Mouse (Mus musculus): ENCODE results near the gene Bank1. TPM values are rescaled to one million over a fixed set of nuclear protein-coding genes. Genes with fewer than 3 reads are reported as not detected.

Gene Bank1
- total RNA-seq, 4 experiments from 2014 or later: 0.93 to 2.7 (median 1.3) TPM

DNA sequence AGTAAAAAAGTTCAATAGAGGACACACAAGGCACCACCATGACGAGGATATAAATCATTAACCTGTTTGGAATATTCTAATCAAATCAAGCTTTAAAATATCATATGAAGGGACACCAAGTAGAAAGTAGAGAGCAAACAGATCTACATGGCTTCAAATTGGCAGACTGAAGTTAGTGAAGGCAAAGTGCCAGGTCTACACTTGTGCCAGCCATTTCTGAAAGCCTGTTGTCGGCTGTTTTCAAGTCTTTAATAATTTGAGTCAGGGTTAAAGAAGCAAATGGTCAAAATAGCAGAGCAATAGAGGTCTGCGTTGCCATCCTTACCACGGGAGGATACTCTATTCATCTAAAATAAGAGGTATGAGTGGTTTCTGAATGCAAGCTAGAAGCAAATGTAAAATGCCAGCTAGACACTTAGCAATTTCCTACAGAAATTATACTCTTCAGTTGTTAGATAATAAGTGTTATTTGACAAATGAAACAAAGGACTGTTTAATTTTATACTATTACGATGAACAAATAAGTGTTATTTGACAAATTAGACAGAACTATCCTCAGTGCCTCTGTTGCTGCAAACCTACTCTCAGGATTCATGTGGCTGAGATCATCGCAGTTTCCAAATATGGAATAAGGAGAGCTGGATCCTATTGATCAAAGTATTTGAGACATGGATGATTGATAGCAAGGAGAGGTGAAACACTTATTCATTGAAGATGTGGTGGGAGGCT, 216.3 kb downstream of the Bank1 start:
- no peak for DNase-seq (ENCODE audit: low spot score in 2 of 2)

DNA sequence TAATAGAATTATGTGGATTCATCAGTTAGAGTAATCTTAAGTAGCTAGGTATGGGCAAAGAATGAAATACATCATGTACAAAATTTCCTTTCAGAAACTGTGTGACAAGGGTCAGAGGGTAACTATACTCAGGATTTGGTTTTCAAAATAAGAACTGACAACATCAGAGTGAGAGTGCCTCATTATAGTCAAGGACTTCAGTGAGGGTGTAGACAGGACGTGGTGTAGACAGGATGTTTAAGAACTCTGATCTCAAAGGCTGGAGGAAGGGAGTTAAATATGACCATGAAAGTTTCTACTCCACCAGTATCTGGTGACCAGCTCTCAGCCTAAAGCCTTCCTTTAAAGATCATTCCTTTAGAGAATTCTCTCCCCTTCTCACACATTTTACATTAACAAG, 219.4 kb downstream of the Bank1 start:
- no peak for DNase-seq (ENCODE audit: low spot score in 2 of 2)

DNA sequence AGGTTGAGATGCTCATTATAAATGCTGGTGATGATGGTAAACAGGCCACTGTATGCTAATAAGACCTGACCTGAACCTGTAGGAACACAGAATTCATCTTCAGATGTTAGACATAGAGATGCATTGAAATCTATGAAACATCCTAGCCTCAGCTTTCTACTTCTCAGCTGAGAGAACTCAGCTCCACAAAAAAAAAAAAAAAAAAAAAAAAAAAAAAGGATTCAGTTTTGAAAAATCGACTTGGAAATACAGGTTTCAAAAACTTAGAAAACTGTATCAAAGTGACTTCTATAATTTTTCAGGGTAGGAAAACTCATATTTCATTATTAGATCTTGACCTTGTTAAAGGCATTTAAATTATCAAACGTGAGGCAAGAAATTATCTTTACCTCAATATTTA, 222.5 kb downstream of the Bank1 start:
- no peak for DNase-seq (ENCODE audit: low spot score in 2 of 2)

DNA sequence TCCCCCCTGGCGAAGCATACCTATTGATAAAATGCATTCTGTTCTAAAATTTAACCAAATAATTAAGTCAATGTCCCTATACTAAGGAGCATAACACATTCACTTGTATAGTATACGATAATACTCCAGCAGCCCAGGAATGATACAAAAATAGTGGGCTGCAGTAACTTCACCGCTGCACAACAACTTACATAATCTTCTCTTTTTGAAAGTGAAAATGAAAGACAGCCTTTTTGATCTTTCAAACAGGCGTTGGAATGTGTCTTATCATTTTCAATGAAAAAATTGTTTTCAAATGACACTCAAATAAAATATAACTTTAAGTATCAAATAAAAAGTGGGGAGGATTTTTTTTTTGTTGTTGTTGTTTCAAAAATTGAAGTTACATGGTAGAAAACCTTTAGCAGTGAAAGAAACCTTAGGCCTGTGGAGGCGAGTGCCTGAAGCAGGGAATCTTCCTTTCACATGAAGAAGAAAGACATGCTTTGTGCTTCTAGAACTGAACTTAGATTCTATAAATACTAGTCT, 224.8 kb downstream of the Bank1 start:
- no peak for DNase-seq (ENCODE audit: low spot score in 2 of 2)

DNA sequence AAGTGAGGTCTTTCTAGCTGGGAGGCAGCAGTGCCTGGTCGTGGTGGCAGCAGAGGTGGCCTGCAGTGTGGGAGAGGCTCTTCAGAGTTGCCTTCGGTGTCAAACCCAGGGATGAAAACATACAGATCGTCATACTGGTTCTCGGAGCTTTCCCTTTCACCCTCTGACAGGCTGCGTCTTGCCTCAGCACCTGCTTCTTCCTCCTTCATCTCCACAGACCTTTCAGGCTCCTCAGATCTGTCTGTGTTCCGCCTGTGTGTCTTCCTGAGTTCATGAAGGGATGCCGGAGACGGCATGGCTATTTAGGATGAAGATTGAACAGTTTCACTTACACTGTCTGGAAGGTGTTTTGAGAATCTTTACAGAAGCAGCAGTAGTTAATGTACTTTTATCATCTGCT, 225.6 kb downstream of the Bank1 start:
- DNase-seq (ENCODE audit: low spot score in 2 of 2): no peak

DNA sequence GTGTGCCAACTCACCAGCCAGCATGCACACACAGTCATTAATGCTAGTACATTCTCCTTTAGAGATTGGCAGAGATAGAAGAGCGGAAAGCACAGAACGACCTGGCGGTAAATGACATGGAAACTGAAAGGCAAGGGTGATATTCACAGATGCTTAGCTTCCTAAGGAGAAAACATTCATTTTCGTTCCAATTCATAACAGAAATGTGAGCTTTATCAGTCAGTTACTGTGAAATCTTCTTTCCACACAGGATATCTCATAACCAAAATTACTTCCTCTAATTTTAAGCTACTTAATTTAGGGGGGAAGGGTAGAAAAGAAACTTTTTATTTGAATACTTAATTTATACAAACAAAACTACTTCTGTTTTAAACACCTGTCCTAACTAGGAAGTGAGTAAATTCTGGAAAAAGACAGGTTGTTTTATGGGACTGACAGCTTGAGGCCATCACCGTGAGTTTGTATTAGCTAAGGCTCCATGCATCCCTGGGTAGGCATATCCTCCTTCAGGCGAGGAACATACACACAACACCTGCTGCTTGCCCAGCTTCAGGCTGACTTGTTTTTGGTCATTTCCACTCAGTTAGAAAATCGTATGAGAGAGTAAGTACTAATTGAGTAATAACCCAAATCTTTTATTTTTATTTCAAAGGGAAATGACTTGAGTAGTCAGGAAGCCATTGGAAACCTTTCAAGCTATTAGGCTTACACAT, 238.8 kb downstream of the Bank1 start:
- no peak for DNase-seq (ENCODE audit: low spot score in 2 of 2)

DNA sequence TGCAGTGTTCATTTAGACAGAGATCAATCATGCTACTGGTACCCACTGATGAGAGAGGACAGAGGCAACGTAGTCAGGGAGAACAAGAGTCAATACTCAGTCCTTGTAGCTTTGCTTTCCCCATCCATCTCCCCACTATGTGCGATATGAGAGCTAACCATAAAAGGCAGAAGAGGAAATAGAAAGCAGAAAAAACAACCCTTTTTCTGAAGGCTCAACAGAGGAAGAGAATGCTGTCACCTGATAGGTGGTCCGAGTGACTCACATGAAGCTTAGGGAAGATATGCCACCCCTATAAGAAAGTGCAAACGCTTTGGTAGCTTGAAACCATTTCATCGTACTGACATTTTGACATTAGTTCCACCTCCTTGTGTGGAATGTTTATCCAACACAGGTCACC, 239.4 kb downstream of the Bank1 start:
- no peak for DNase-seq (ENCODE audit: low spot score in 2 of 2)

DNA sequence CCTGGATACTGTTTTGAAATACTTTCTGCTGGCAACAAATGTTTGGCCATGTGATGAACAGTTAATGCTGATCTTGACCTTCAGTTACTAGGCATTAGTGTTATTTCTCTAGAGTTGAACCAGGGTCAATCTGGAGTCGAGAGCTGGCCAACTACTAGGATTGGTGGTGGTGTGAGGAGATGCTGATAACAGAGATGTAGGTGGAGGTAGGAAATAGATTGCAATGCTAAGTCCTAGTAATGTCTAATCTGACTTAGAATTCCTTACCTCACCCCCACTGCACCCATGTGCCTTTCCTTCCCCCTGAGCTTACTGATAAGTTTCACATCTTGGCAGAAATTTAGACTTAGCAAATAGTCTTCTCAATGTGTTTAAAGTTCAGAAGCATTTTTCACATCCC, 240.8 kb downstream of the Bank1 start:
- no peak for DNase-seq (ENCODE audit: low spot score in 2 of 2)

DNA sequence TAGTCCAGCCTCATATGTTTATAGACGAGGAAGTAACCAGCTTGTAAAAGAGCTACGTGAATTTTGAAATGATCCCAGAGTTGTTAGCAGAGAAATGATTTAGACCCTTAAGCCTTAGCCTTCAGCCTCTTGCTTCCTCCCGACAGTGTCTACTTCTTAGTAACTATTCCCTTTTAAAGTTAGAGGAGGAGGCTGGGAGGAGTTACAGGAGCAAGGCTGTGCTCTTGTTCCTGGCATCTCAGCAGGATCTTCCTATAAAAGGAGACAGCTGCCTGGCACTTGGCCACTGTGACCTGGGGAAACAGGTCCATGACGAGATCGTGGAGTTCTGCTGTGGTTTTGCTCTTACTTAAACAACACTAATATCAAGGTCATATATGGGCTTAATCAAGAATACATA, 241.8 kb downstream of the Bank1 start:
- no peak for DNase-seq (ENCODE audit: low spot score in 2 of 2)

DNA sequence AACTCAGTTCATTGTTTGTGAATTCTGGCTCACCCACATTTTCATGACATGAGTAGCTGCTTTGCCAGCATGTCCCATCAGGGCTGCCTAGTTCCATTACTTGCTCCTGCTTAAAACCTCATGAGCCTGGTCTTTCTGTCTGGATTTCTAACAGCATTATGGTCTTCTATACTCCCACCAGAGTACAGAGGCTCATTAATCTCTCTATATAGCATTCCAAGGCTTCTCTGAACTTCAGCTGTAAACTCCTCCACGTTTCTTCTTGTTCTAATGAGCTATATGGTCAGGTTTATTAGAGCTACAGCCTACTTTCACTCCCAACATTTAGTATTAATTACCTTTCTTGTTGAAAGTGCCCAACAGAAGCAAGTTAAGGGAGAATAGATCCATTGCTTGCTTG, 244.6 kb downstream of the Bank1 start:
- DNase-seq (ENCODE audit: low spot score in 2 of 2): no peak

DNA sequence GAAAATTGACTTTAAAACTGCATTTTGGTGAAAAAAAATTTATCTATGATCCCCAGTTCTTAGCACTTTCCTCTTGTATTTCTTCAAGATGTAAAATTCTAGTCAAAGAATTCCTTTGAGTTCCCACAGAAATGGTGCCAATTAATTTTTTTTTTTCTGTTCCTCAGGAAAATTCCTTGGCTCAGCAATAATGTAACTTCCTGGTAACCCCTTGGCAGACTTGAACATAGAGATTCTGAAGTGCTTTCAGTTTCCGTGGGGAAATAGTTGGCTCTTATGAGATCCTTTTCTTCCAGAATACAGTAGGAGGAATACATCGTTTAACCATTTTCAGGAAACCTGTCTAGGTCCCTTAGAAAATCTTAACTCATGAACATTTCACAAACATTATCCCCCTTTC, 247.3 kb downstream of the Bank1 start:
- no peak for DNase-seq (ENCODE audit: low spot score in 2 of 2)

DNA sequence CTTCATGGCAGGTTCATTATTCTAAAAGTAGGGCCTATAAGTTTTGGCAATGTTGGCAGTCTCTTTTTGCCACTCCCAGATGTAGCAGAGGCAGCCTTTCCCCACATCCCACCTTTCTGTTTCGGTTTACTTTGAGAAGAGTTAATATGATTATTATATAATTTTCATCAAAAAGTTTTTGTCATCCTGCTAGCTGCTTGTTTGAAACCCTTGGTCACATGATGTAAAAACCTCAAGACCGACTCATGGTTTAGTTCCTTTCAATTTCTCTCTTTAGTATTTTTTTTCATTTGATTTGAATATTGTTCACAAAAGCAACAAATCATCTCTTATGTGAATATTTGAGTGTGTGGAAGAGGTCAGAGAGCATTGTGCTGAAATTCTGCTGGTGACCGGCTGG, 255.5 kb downstream of the Bank1 start:
- no peak for DNase-seq (ENCODE audit: low spot score in 2 of 2)

DNA sequence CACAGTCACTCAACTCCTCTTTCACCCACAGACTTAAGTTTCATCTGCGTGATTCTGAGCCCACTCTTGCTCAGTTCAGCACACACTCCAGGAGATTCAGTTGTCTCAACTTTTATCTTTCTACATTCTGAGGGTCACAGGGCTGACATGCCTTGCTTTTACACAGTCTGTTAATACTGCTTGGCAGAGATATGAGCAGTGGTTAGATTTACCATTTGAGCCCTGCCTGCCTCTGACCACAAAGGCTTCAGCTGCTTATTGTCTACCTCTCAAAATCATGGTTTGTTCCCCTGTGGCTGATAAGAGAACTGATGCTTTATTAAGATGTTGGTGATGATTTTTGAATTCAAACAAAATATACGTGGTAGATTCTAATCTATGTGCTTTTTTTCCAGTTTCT, 264.0 kb downstream of the Bank1 start:
- no peak for DNase-seq (ENCODE audit: low spot score in 2 of 2)

DNA sequence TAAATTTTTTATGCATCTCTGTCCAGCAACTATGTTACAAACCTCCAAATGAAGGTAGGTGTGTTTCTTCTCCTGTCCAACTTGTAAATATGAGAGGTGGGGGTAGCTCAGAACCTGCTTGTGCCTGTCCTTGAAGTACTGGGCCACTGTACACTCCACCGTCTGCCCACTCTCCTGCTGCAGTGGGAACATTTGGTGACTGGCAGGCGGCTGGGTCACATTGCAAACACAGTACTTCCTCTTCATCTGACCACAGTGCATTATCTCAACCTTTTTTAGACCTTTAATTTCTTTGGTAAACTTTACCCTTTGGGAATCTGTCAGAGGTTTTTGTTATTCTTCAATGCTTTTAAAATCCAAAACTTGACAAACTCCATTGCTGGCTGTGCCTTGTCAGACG, 275.2 kb downstream of the Bank1 start:
- DNase-seq (ENCODE audit: low spot score in 2 of 2): no peak

DNA sequence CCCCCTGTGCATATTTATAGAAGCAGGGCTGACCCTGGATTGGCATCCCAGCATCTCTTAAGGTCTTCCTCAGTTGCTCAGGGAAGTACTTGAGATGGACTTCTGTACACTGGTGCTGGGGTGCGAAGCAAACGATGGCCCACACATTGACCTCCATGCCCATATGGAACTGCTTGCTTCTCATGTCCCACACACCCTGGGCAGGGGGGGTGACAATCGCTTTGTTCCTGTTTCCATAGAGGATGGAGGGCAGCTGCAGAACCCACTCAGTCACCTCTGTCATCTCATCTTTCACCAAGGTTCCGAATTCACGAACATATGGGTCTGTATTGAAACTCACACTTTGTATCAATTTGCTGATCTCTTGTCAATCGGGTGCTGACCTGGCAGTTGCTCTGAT, 275.7 kb downstream of the Bank1 start:
- no peak for DNase-seq (ENCODE audit: low spot score in 2 of 2)

DNA sequence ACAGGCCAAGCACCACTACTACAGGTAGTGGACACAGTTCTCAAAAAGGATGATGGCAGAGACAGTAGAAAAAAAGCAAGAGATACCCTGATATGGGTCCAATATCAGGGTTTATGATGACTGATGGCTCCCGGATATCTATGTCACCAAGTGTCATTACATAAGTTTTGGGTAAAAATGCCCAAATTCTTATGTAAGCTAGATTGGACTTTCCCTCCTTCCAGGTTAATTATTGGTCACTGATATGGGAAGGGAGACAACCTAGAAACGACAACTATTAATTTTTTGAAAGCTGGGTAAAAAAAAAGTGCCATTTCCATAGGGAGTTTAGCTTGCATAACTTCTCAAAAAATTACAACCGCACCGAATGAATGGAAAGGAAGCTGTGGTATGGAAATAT, 277.8 kb downstream of the Bank1 start:
- DNase-seq (ENCODE audit: low spot score in 2 of 2): no peak

DNA sequence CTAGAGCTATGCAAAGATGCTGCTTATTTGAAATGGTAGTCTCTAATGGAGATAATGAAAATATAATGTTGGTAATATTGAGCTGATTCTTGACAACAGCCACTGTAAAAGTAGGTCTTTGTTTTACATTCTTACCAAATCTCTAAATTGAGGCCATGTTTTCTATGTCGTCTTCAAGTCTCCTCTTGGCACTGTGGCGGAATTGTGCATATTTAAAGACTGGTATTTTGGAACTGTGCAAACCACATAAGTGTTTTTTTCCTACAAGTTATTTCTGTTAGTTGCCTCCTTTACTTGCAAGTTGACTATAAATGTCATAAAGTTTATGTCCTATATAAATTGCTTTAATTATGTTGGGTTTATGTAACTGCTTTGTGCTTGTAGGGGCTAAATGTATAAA, 280.5 kb downstream of the Bank1 start:
- DNase-seq (ENCODE audit: low spot score in 2 of 2): no peak

DNA sequence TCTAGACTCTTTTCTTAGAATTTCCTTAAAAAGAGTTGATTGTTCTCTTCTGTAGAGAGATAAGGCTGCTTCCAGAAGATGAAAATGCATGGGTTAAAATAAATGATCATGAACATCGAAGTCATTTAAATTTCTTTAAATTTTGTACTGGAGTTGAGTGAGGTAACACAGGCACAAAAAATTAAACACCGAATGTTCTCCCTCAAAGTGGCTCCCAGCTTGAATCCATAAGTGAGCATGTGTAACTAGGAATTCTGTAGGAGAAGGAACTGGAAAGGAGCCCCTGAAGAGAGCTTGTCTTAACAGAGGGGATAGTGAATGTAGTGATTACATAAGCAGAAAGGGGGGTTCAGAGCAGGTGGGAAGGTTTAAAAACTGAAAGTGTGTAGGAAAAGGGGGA, 285.8 kb downstream of the Bank1 start:
- DNase-seq (ENCODE audit: low spot score in 2 of 2): no peak

DNA sequence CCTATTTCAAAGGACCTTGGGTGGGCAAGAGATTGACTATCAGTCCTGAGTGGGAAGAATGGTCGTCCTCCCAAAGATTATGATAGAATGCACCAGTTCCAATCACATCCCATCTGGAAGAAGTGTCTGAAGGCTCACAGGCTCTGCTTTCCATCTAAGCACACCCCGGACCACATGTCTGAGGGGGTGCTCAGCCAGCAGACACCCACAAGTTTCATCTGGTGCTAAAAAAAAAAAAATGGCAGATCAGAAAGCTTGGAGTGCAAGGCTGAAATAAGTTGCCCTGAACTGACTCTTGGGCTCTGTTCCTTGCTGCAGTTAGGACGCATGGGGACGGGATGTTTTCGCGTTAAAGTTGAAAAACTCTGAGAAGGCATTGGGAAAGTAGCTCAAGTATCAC, 286.4 kb downstream of the Bank1 start:
- DNase-seq (ENCODE audit: low spot score in 2 of 2): peak in 1 of 2 experiments; percentile 31

DNA sequence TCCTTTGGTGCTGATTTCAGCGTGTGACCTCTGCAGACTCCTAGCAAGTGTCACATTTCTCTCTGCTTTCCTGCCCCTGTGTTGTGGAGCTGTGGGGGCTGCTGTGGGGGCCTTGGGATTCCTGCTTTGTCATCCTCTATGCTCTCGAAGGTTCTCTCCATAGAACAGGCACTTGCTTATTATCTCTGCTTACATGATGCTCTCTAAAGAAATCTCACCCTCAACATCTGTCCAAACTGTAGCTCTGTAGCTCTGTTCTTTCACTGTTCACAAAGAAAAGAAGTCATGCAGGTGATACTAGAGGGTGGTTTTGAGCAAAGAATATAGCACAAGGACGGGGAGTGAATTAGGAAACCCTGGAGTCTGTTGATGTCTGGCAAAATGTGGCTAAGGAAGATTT, 288.6 kb downstream of the Bank1 start:
- DNase-seq (ENCODE audit: low spot score in 2 of 2): no peak

DNA sequence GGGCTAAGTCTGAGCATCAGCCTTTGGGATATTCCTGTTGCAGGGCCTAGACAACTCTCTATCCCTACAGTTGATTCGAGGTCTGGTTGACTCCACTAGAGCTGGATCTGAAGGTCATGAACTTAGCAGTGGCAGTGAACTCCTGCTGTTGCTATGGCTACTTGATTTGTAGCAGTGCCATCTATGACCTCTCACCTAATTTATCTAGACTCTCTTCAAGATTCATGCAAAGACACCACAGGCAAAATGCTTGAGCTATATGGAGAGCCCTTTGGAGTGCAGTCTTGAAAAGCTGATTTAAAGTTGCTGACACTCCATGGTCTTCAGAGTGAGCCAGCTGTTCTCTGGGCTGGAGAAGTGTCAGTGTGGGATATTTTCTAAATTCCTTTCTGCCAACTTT, 290.1 kb downstream of the Bank1 start:
- DNase-seq (ENCODE audit: low spot score in 2 of 2): no peak

DNA sequence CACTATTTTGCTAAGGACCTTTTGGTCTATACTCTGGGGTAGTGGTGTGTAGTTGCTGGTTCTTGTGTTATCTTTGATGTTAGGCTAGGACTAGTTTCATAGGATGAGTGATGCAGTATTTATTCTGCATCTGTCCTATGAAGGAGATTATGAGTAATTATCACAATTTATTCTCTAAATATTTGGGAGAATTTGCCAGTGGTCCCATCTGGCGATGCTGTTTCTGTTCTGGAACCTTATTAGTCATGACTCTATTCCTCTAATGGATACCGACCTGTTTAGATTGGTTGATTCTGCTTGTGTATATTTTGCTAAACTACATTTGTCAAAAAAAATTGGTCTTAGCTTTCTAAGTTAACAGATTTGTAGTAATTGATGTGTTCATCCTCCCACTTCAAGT, 301.0 kb downstream of the Bank1 start:
- DNase-seq (ENCODE audit: low spot score in 2 of 2): no peak

DNA sequence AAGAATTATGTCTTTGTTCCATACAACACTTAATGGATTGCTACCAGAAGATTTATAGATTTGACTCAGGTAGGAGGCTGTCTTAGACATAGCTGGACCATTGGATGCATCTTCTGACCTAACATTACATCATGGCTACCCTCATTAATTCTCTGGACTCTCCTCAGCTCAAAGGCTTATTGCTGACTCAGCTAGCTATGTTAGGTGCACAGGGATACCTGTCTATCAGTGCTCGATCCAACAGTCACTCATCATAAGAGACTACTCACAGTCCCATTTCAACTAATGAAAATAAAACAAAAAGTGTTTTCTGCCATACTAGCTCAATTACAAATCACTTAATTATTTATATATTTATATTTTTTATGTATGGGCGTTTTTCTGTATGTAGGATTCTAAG, 308.3 kb downstream of the Bank1 start:
- no peak for DNase-seq (ENCODE audit: low spot score in 2 of 2)

Measured in left cerebral cortex, adult 8-10 months (tissue).